Mouse (Mus musculus): ENCODE results near the gene Rnaseh2c. TPM values are rescaled to one million over a fixed set of nuclear protein-coding genes. Genes with fewer than 3 reads are reported as not detected.
A peak's percentile ranks its signal among the peaks of the same experiment; 100 is the strongest.

Rnaseh2c gene
- total RNA-seq (2022): 10 to 100 TPM; 40.5 to 63.8 (median 50.9) TPM

- DNase-seq (ENCODE audit: low spot score in 2 of 2): peak in 1 of 2 experiments; percentile 46
Measured at GRCm38 (mm10) chr19:5601752-5602541, at the start of gene Rnaseh2c. TSS of gene Rnaseh2c (plus strand) at chr19:5601873.

- DNase-seq (ENCODE audit: low spot score in 2 of 2): no peak
Measured at GRCm38 (mm10) chr19:5553802-5554201, 47.9 kb upstream of the Rnaseh2c start.

GRCm38 (mm10) chr19:5554212-5554611 lies 47.5 kb upstream of the Rnaseh2c start:
- DNase-seq (ENCODE audit: low spot score in 2 of 2): no peak

- no peak for DNase-seq (ENCODE audit: low spot score in 2 of 2)
Measured at GRCm38 (mm10) chr19:5558169-5558568, 43.5 kb upstream of the Rnaseh2c start.

GRCm38 (mm10) chr19:5558770-5559169 lies 42.9 kb upstream of the Rnaseh2c start:
- DNase-seq (ENCODE audit: low spot score in 2 of 2): no peak

GRCm38 (mm10) chr19:5559229-5559628 lies 42.4 kb upstream of the Rnaseh2c start:
- DNase-seq (ENCODE audit: low spot score in 2 of 2): no peak

- no peak for DNase-seq (ENCODE audit: low spot score in 2 of 2)
Measured at GRCm38 (mm10) chr19:5559631-5560456, 41.8 kb upstream of the Rnaseh2c start.

- no peak for DNase-seq (ENCODE audit: low spot score in 2 of 2)
Measured at GRCm38 (mm10) chr19:5560457-5561041, 41.1 kb upstream of the Rnaseh2c start, which contains the start of gene Ovol1. TSS of gene Ovol1 (minus strand) at chr19:5560646.

- no peak for DNase-seq (ENCODE audit: low spot score in 2 of 2)
Measured at GRCm38 (mm10) chr19:5561252-5561790, 40.4 kb upstream of the Rnaseh2c start.

- DNase-seq (ENCODE audit: low spot score in 2 of 2): no peak
Measured at GRCm38 (mm10) chr19:5561886-5562285, 39.8 kb upstream of the Rnaseh2c start.

- no peak for DNase-seq (ENCODE audit: low spot score in 2 of 2)
Measured at GRCm38 (mm10) chr19:5562776-5563175, 38.9 kb upstream of the Rnaseh2c start.

GRCm38 (mm10) chr19:5566316-5566715 lies 35.4 kb upstream of the Rnaseh2c start:
- no peak for DNase-seq (ENCODE audit: low spot score in 2 of 2)

GRCm38 (mm10) chr19:5567180-5567533 lies 34.5 kb upstream of the Rnaseh2c start:
- DNase-seq (ENCODE audit: low spot score in 2 of 2): no peak

- DNase-seq (ENCODE audit: low spot score in 2 of 2): peak; percentile 81 to 90
Measured at GRCm38 (mm10) chr19:5567534-5568469, 33.9 kb upstream of the Rnaseh2c start, which contains the start of gene Ap5b1. TSS of gene Ap5b1 (plus strand) at chr19:5568025.

- peak; percentile 66 to 72 for DNase-seq (ENCODE audit: low spot score in 2 of 2)
Measured at GRCm38 (mm10) chr19:5568470-5569140, 33.1 kb upstream of the Rnaseh2c start.

- no peak for DNase-seq (ENCODE audit: low spot score in 2 of 2)
Measured at GRCm38 (mm10) chr19:5569521-5569920, 32.2 kb upstream of the Rnaseh2c start.

- DNase-seq (ENCODE audit: low spot score in 2 of 2): no peak
Measured at GRCm38 (mm10) chr19:5570353-5571246, 31.1 kb upstream of the Rnaseh2c start.

GRCm38 (mm10) chr19:5571831-5572230 lies 29.8 kb upstream of the Rnaseh2c start:
- no peak for DNase-seq (ENCODE audit: low spot score in 2 of 2)
